Comparison of ENCODE assay signal across 19 mouse cellular contexts in genomic region chr6:128602463-128603201, GRCm38 (mm10). TPM values are rescaled to one million over a fixed set of nuclear protein-coding genes. Genes with fewer than 3 reads are reported as not detected.
DNase-seq lines count a peak whose midpoint lies in the region; ATAC-seq and TF ChIP-seq lines count a peak whose summit lies in the region.
"Had no signal": no experiment of that assay in that cellular context is flagged by ENCODE, and none has a peak within 500 bp of the region (broad histone marks: within the 10 kb centered on the region; RNA-seq: fewer than 3 reads in every experiment).

No protein-coding gene starts in this region.

- no peak for DNase-seq in liver, embryonic 13.5 days
- no peak for DNase-seq in liver, postnatal 0 days
- DNase-seq in forebrain, embryonic 14.5 days (ENCODE audit: low spot score), result peak; percentile 56
- DNase-seq in left cerebral cortex, adult 9 months (ENCODE audit: low spot score in 2 of 2), result no peak
- no peak for DNase-seq in spleen, adult 12 weeks (ENCODE audit: low spot score)
- DNase-seq: adrenal gland, postnatal 36 days; cerebellum, adult 2 months; heart, adult 11 months; lung, postnatal 36 days; thymus, adult 18-20 months had no signal

- TF ChIP-seq POLR2A in olfactory bulb, adult 2 months (IDR thresholded peaks at IDR 0.05; ENCODE audit: insufficient read depth, low read depth, low read length), result no peak

- 0 out of 2 replicates have a peak, but pooled peaks have one; percentile 19 for ATAC-seq in liver, embryonic 13.5 days (ENCODE audit: low read depth)
- no peak for ATAC-seq in liver, postnatal 0 days
- ATAC-seq in forebrain, embryonic 14.5 days, result peak; percentile 70
- peak; percentile 69 for ATAC-seq in midbrain, embryonic 12.5 days (ENCODE audit: low FRiP score, low read depth)
- no peak for ATAC-seq in kidney, embryonic 14.5 days (ENCODE audit: low FRiP score, low TSS enrichment)
- ATAC-seq: inflammation-experienced regulatory T-cells, adult 6 months; liver, embryonic 12.5 days had no signal

- H3K9ac ChIP-seq in liver, embryonic 13.5 days, result no peak overlapping the region
- H3K9ac ChIP-seq in liver, postnatal 0 days (replicated peaks), result no peak overlapping the region
- 0 out of 2 replicates have a peak overlapping the region, but pooled peaks have one; percentile 1 for H3K9ac ChIP-seq in forebrain, embryonic 14.5 days (ENCODE audit: low read length)
- no peak overlapping the region for H3K9ac ChIP-seq in midbrain, embryonic 12.5 days (replicated peaks)
- no peak overlapping the region for H3K9ac ChIP-seq in kidney, embryonic 14.5 days (ENCODE audit: low read depth, low read length)
- H3K9ac ChIP-seq: liver, embryonic 12.5 days had no signal

- WGBS in liver, embryonic 13.5 days (ENCODE audit: insufficient replicate concordance), result 54% methylated on average over 10 of the region's 10 CpGs
- WGBS in liver, postnatal 0 days (ENCODE audit: insufficient replicate concordance), result 63% methylated on average over 10 of the region's 10 CpGs
- 37% methylated on average over 10 of the region's 10 CpGs for WGBS in forebrain, embryonic 14.5 days
- 54% methylated on average over 10 of the region's 10 CpGs for WGBS in midbrain, embryonic 12.5 days
- 41% methylated on average over 10 of the region's 10 CpGs for WGBS in olfactory bulb, adult 2 months
- 62% methylated on average over 10 of the region's 10 CpGs for whole genome bisulfite sequencing in kidney, embryonic 14.5 days

- no peak for TF ChIP-seq CTCF in liver, postnatal 0 days (IDR thresholded peaks at IDR 0.05; ENCODE audit: low read depth)
- TF ChIP-seq CTCF in olfactory bulb, adult 2 months (IDR thresholded peaks at IDR 0.05; ENCODE audit: insufficient read depth, low read depth, low read length), result no peak

- no peaks in the 10 kb centered on the region for H3K4me1 ChIP-seq in liver, embryonic 13.5 days (replicated peaks)
- H3K4me1 ChIP-seq in liver, postnatal 0 days (ENCODE audit: insufficient read depth), result 0 out of 2 replicates have a peak, but pooled peaks cover 3% of the 10 kb centered on the region
- H3K4me1 ChIP-seq in forebrain, embryonic 14.5 days (ENCODE audit: control insufficient read depth, insufficient read depth, low read length), result no peaks in the 10 kb centered on the region
- peaks cover 7% of the 10 kb centered on the region; the same call in 1 of the 2 replicates for H3K4me1 ChIP-seq in midbrain, embryonic 12.5 days
- peaks cover 5% of the 10 kb centered on the region for H3K4me1 ChIP-seq in olfactory bulb, adult 2 months (ENCODE audit: control insufficient read depth, insufficient read depth, low read length)
- no peaks in the 10 kb centered on the region for H3K4me1 ChIP-seq in kidney, embryonic 14.5 days (ENCODE audit: control insufficient read depth, insufficient read depth, low read length)

- TF ChIP-seq EP300 in liver, postnatal 0 days (IDR thresholded peaks at IDR 0.05; ENCODE audit: low read depth), result no peak

- H3K4me2 ChIP-seq in liver, embryonic 13.5 days, result no peak overlapping the region
- H3K4me2 ChIP-seq in liver, postnatal 0 days (ENCODE audit: low read depth, low read length), result no peak overlapping the region
- peak overlapping the region; percentile 20; the same call in 1 of the 2 replicates for H3K4me2 ChIP-seq in forebrain, embryonic 14.5 days (ENCODE audit: low read length)
- no peak overlapping the region for H3K4me2 ChIP-seq in midbrain, embryonic 12.5 days (replicated peaks)
- no peak overlapping the region for H3K4me2 ChIP-seq in kidney, embryonic 14.5 days (replicated peaks; ENCODE audit: low read depth, low read length)
- H3K4me2 ChIP-seq: liver, embryonic 12.5 days had no signal

- no peak overlapping the region for H3K27ac ChIP-seq in liver, embryonic 13.5 days
- no peak overlapping the region for H3K27ac ChIP-seq in liver, postnatal 0 days (ENCODE audit: low read depth)
- no peak overlapping the region for H3K27ac ChIP-seq in forebrain, embryonic 14.5 days (ENCODE audit: low read depth, low read length)
- H3K27ac ChIP-seq in midbrain, embryonic 12.5 days (replicated peaks), result no peak overlapping the region
- no peak overlapping the region for H3K27ac ChIP-seq in olfactory bulb, adult 2 months (ENCODE audit: insufficient read depth, low read depth, low read length)
- H3K27ac ChIP-seq in kidney, embryonic 14.5 days (ENCODE audit: low read depth, low read length), result no peak overlapping the region
- H3K27ac ChIP-seq: liver, embryonic 12.5 days had no signal

- no peaks in the 10 kb centered on the region for H3K9me3 ChIP-seq in liver, embryonic 13.5 days (replicated peaks)
- H3K9me3 ChIP-seq in liver, postnatal 0 days (ENCODE audit: low read length), result no peaks in the 10 kb centered on the region
- H3K9me3 ChIP-seq in forebrain, embryonic 14.5 days (replicated peaks; ENCODE audit: control insufficient read depth, low read length), result no peaks in the 10 kb centered on the region
- H3K9me3 ChIP-seq in midbrain, embryonic 12.5 days, result no peaks in the 10 kb centered on the region
- no peaks in the 10 kb centered on the region for H3K9me3 ChIP-seq in kidney, embryonic 14.5 days (ENCODE audit: control insufficient read depth, low read length)
- H3K9me3 ChIP-seq: liver, embryonic 12.5 days had no signal

- H3K4me3 ChIP-seq in liver, embryonic 13.5 days (replicated peaks), result no peak overlapping the region
- no peak overlapping the region for H3K4me3 ChIP-seq in liver, postnatal 0 days (ENCODE audit: low read depth, low read length)
- no peak overlapping the region for H3K4me3 ChIP-seq in forebrain, embryonic 14.5 days (ENCODE audit: low read depth, low read length)
- H3K4me3 ChIP-seq in midbrain, embryonic 12.5 days, result no peak overlapping the region
- 0 out of 2 replicates have a peak overlapping the region, but pooled peaks have one; percentile 14 for H3K4me3 ChIP-seq in olfactory bulb, adult 2 months (ENCODE audit: insufficient read depth, low read depth, low read length)
- H3K4me3 ChIP-seq in kidney, embryonic 14.5 days (ENCODE audit: low read length), result no peak overlapping the region
- H3K4me3 ChIP-seq: liver, embryonic 12.5 days; myocyte had no signal

- H3K36me3 ChIP-seq in liver, embryonic 13.5 days, result no peaks in the 10 kb centered on the region
- H3K36me3 ChIP-seq in liver, postnatal 0 days (replicated peaks; ENCODE audit: insufficient read depth, low read length), result no peaks in the 10 kb centered on the region
- H3K36me3 ChIP-seq in forebrain, embryonic 14.5 days (ENCODE audit: control insufficient read depth, insufficient read depth, low read length), result no peaks in the 10 kb centered on the region
- H3K36me3 ChIP-seq in midbrain, embryonic 12.5 days, result no peaks in the 10 kb centered on the region
- no peaks in the 10 kb centered on the region for H3K36me3 ChIP-seq in kidney, embryonic 14.5 days (ENCODE audit: control insufficient read depth, insufficient read depth, low read length)
- H3K36me3 ChIP-seq: G1E; liver, embryonic 12.5 days had no signal

- H3K27me3 ChIP-seq in liver, embryonic 13.5 days, result no peaks in the 10 kb centered on the region
- H3K27me3 ChIP-seq in liver, postnatal 0 days (ENCODE audit: insufficient read depth, low read length), result no peaks in the 10 kb centered on the region
- peaks cover 3% of the 10 kb centered on the region; the same call in 1 of the 2 replicates for H3K27me3 ChIP-seq in forebrain, embryonic 14.5 days (replicated peaks; ENCODE audit: control insufficient read depth, insufficient read depth, low read length)
- H3K27me3 ChIP-seq in midbrain, embryonic 12.5 days, result no peaks in the 10 kb centered on the region
- H3K27me3 ChIP-seq in kidney, embryonic 14.5 days (ENCODE audit: control insufficient read depth, insufficient read depth, low read length), result no peaks in the 10 kb centered on the region; the same call in 1 of the 2 replicates
- H3K27me3 ChIP-seq: liver, embryonic 12.5 days had no signal

RNA-seq across cellular contexts. Expression of gene Klrb1a, which starts 20.7 kb away (rescaled TPM):
- 0.23 and 0.29 TPM in 2 replicates for polyA plus RNA-seq in liver, embryonic 13.5 days (2015; fragmentation: Nextera tagmentation; extraction: Ambion mirVana)
- polyA plus RNA-seq in liver, postnatal 0 days (2015; fragmentation: Nextera tagmentation; extraction: Ambion mirVana), result 0.15 and 0.36 TPM in 2 replicates
- polyA plus RNA-seq in forebrain, embryonic 14.5 days (2014; fragmentation: Nextera tagmentation; extraction: Ambion mirVana), result not detected in 2 replicates
- polyA plus RNA-seq in midbrain, embryonic 12.5 days (2016; fragmentation: Nextera tagmentation; extraction: Ambion mirVana), result not detected in 2 replicates
- polyA plus RNA-seq in olfactory bulb, adult 2 months (2012; ENCODE audit: insufficient read depth, insufficient read length, low replicate concordance, missing spikeins), result not detected in 2 replicates
- 0.46 TPM in 1 of 2 replicates, not detected in the other for polyA plus RNA-seq in kidney, embryonic 14.5 days (2014; fragmentation: Nextera tagmentation; extraction: Ambion mirVana)
- polyA plus RNA-seq: C2C12; cerebellum, adult 2 months; G1E; kidney, embryonic 16.5 days had no signal

RNA-seq across cellular contexts. Expression of gene A2ml1, which starts 21.2 kb away (rescaled TPM):
- polyA plus RNA-seq in liver, embryonic 13.5 days (2015; fragmentation: Nextera tagmentation; extraction: Ambion mirVana), result 4.4 and 4.6 TPM in 2 replicates
- 29.7 and 30.6 TPM in 2 replicates for polyA plus RNA-seq in liver, postnatal 0 days (2015; fragmentation: Nextera tagmentation; extraction: Ambion mirVana)
- 2.8 and 3.3 TPM in 2 replicates for polyA plus RNA-seq in forebrain, embryonic 14.5 days (2014; fragmentation: Nextera tagmentation; extraction: Ambion mirVana)
- not detected in 2 replicates for polyA plus RNA-seq in midbrain, embryonic 12.5 days (2016; fragmentation: Nextera tagmentation; extraction: Ambion mirVana)
- polyA plus RNA-seq in olfactory bulb, adult 2 months (2012; ENCODE audit: insufficient read depth, insufficient read length, low replicate concordance, missing spikeins), result not detected in 2 replicates
- 0.26 and 0.30 TPM in 2 replicates for polyA plus RNA-seq in kidney, embryonic 14.5 days (2014; fragmentation: Nextera tagmentation; extraction: Ambion mirVana)
- polyA plus RNA-seq: C2C12; G1E; inflammation-experienced regulatory T-cells, adult 6 months; myocyte had no signal

RNA-seq across cellular contexts. Expression of gene Clec2h, which starts 59.6 kb away (rescaled TPM):
- not detected in 2 replicates for polyA plus RNA-seq in liver, embryonic 13.5 days (2015; fragmentation: Nextera tagmentation; extraction: Ambion mirVana)
- 0.33 and 0.46 TPM in 2 replicates for polyA plus RNA-seq in liver, postnatal 0 days (2015; fragmentation: Nextera tagmentation; extraction: Ambion mirVana)
- not detected in 2 replicates for polyA plus RNA-seq in forebrain, embryonic 14.5 days (2014; fragmentation: Nextera tagmentation; extraction: Ambion mirVana)
- polyA plus RNA-seq in midbrain, embryonic 12.5 days (2016; fragmentation: Nextera tagmentation; extraction: Ambion mirVana), result not detected in 2 replicates
- not detected in 2 replicates for polyA plus RNA-seq in olfactory bulb, adult 2 months (2012; ENCODE audit: insufficient read depth, insufficient read length, low replicate concordance, missing spikeins)
- polyA plus RNA-seq in kidney, embryonic 14.5 days (2014; fragmentation: Nextera tagmentation; extraction: Ambion mirVana), result 0.11 TPM in 1 of 2 replicates, not detected in the other
- polyA plus RNA-seq: C2C12; G1E; inflammation-experienced regulatory T-cells, adult 6 months; liver, embryonic 12.5 days; myocyte had no signal

Comparison
In these comparisons a context has a peak if more than half of its experiments do, and no peak if none do; other contexts are left out.
1. ATAC-seq: peak in liver, embryonic 13.5 days (single experiment), forebrain, embryonic 14.5 days (single experiment) and midbrain, embryonic 12.5 days (single experiment); none in liver, postnatal 0 days (single experiment) and kidney, embryonic 14.5 days (single experiment).